Mouse (Mus musculus) stomach, embryonic 15.5 days (tissue): ENCODE results near the gene Cops7a. TPM values are rescaled to one million over a fixed set of nuclear protein-coding genes. Genes with fewer than 3 reads are reported as not detected.

Source experiments
- polyA plus RNA-seq: library from polyadenylated mRNA; unstranded; fragments of >200 nt; fragmentation: Nextera tagmentation; extraction: Ambion mirVana; gene quantifications from 2 replicates; pipeline ENCODE4 v1.2.1, GENCODE M21; 2015

Cops7a gene
- polyA plus RNA-seq, 1 experiment from 2014 or later: 128 TPM

Other genes starting within 250 kb of the Cops7a start
- gene Ptpn6, start 226.8 kb downstream of the Cops7a start, polyA plus RNA-seq: 19.0 and 19.8 TPM in 2 replicates
- 331 and 401 TPM in 2 replicates for gene Grcc10, start 224.2 kb downstream of the Cops7a start, polyA plus RNA-seq
- not detected in 2 replicates for gene Gm45234, start 209.5 kb downstream of the Cops7a start, polyA plus RNA-seq
- gene Atn1, start 209.0 kb downstream of the Cops7a start, polyA plus RNA-seq: 13.9 and 16.2 TPM in 2 replicates
- 5.3 and 6.9 TPM in 2 replicates for gene Eno2, start 195.9 kb downstream of the Cops7a start, polyA plus RNA-seq
- gene Lrrc23, start 185.8 kb downstream of the Cops7a start, polyA plus RNA-seq: 0.35 and 1.3 TPM in 2 replicates
- gene Spsb2, start 156.9 kb downstream of the Cops7a start, polyA plus RNA-seq: 11.7 and 12.7 TPM in 2 replicates
- 890 and 914 TPM in 2 replicates for gene Tpi1, start 151.2 kb downstream of the Cops7a start, polyA plus RNA-seq
- 116 and 125 TPM in 2 replicates for gene Usp5, start 136.1 kb downstream of the Cops7a start, polyA plus RNA-seq
- gene Cdca3, start 136.0 kb downstream of the Cops7a start, polyA plus RNA-seq: 141 and 159 TPM in 2 replicates
- gene Gnb3, start 125.3 kb downstream of the Cops7a start, polyA plus RNA-seq: 0.97 and 1.1 TPM in 2 replicates
- gene P3h3, start 107.8 kb downstream of the Cops7a start, polyA plus RNA-seq: 28.4 TPM in 2 replicates
- 1.2 and 1.3 TPM in 2 replicates for gene Gpr162, start 101.6 kb downstream of the Cops7a start, polyA plus RNA-seq
- 0.41 and 0.64 TPM in 2 replicates for gene Cd4, start 77.3 kb downstream of the Cops7a start, polyA plus RNA-seq
- 1.5 and 2.4 TPM in 2 replicates for gene Lag3, start 53.8 kb downstream of the Cops7a start, polyA plus RNA-seq
- 322 and 340 TPM in 2 replicates for gene Ptms, start 45.4 kb downstream of the Cops7a start, polyA plus RNA-seq
- 351 and 362 TPM in 2 replicates for gene Mlf2, start 34.2 kb downstream of the Cops7a start, polyA plus RNA-seq
- gene Pianp, start 31.2 kb upstream of the Cops7a start, polyA plus RNA-seq: 3.8 and 4.3 TPM in 2 replicates
- gene Zfp384, start 43.6 kb upstream of the Cops7a start, polyA plus RNA-seq: 17.2 and 19.4 TPM in 2 replicates
- gene Ing4, start 74.2 kb upstream of the Cops7a start, polyA plus RNA-seq: 102 and 115 TPM in 2 replicates
- 9.9 and 11.8 TPM in 2 replicates for gene Acrbp, start 84.2 kb upstream of the Cops7a start, polyA plus RNA-seq
- gene Lpar5, start 102.4 kb upstream of the Cops7a start, polyA plus RNA-seq: 4.6 and 5.0 TPM in 2 replicates
- gene Chd4, start 130.4 kb upstream of the Cops7a start, polyA plus RNA-seq: 58.6 and 62.3 TPM in 2 replicates
- gene Nop2, start 166.4 kb upstream of the Cops7a start, polyA plus RNA-seq: 55.6 and 60.1 TPM in 2 replicates
- 8.2 and 9.0 TPM in 2 replicates for gene Iffo1, start 179.7 kb upstream of the Cops7a start, polyA plus RNA-seq
- 1,509 and 1,865 TPM in 2 replicates for gene Gapdh, start 200.9 kb upstream of the Cops7a start, polyA plus RNA-seq
- gene Ncapd2, start 226.2 kb upstream of the Cops7a start, polyA plus RNA-seq: 107 and 108 TPM in 2 replicates
- 231 and 236 TPM in 2 replicates for gene Mrpl51, start 226.3 kb upstream of the Cops7a start, polyA plus RNA-seq